Mouse (Mus musculus) lung, adult 2 months (tissue): Measurements from ENCODE around the gene Casq2.

ENCODE experiments used
- CTCF ChIP-seq: fragments of 200-500 bp; IDR thresholded peaks from 2 replicates; pipeline ENCODE4 v1.5.1; 2011; ENCODE audit warnings: mild to moderate bottlenecking, low read length, control low read depth; ENCODE audit not compliant: insufficient read depth
- POLR2A ChIP-seq: fragments of 200-500 bp; IDR thresholded peaks from 2 replicates; pipeline ENCODE4 v1.6.1; 2011; ENCODE audit warnings: low read depth, mild to moderate bottlenecking, control low read depth, low read length, borderline replicate concordance; ENCODE audit errors: extremely low read depth

DNA sequence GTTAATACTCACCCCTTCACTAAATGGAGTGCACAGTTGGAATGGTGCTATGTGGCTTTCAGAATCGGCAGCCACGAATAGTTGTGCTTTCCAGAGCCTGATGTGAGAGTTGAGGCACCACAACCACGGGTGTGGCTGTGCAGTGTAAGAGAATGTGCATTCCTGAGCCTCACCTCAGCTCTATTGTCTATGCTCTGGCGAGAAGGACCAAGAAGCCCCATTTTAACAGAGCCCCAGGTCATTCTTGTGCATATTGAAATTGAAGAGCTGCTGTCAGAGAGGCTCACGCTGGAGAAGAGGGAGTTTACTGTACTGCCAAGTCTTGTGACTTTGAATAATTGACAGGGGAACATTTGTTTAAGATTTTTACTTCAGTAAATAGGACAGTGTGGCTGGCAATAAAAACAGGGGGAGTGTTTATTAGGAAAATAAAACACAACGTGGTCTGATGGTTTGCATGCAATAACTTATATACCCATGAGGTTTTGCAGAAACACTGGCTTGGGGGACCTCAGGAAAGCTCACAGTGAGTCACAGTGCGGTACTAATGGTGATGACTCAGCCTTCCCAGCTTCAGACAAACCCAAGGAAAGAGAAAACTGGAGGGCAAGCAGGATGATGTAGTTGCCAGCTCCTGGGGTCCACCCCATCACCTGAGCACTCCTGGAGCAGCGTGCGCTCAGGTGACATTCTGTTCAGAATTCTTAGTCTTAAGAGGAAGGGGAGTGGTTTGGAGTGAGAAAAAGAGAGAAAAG lies 17.8 kb downstream of the Casq2 start:
- TF ChIP-seq POLR2A (no peak), CTCF (no peak)
